In the genomic region with DNA sequence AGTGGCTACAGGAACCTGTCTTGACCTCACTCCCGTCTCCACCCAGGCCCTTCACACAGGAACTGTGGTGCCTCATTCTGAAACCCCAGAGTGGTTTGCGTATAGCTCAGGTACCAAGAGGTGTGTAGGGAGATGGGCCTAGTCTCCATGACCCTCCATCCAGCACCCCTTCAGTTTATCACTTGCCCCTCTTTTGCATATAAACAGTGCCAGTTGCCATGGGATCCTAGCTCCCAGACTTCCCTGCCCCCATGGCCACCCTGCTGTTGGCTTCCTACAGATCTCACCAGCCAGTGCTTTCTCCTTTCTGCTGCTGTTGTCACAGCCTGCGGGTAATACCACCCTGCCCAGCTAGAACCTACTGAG, we compare ENCODE assay signal across 8 mouse cellular contexts. TPM values are rescaled to one million over a fixed set of nuclear protein-coding genes. Genes with fewer than 3 reads are reported as not detected.
DNase-seq lines count a peak whose midpoint lies in the region; ATAC-seq and TF ChIP-seq lines count a peak whose summit lies in the region.

No protein-coding gene starts in this region.

- H3K9me3 ChIP-seq in embryonic facial prominence, embryonic 13.5 days, result no peaks in the 10 kb centered on the region
- H3K9me3 ChIP-seq in intestine, postnatal 0 days (ENCODE audit: control insufficient read depth), result no peaks in the 10 kb centered on the region
- H3K9me3 ChIP-seq in neural tube, embryonic 13.5 days, result no peaks in the 10 kb centered on the region

- WGBS in embryonic facial prominence, embryonic 13.5 days, result 70% methylated on average over 3 of the region's 3 CpGs
- WGBS in intestine, postnatal 0 days, result 72% methylated on average over 3 of the region's 3 CpGs
- 42% methylated on average over 3 of the region's 3 CpGs for WGBS in neural tube, embryonic 13.5 days

- no peaks in the 10 kb centered on the region for H3K27me3 ChIP-seq in embryonic facial prominence, embryonic 13.5 days
- no peaks in the 10 kb centered on the region for H3K27me3 ChIP-seq in intestine, postnatal 0 days (replicated peaks; ENCODE audit: control insufficient read depth, insufficient read depth, low read length)
- no peaks in the 10 kb centered on the region for H3K27me3 ChIP-seq in neural tube, embryonic 13.5 days

- peak overlapping the region; percentile 96 for H3K27ac ChIP-seq in layer of hippocampus, adult 2 months
- 0 out of 2 replicates have a peak overlapping the region, but pooled peaks have one; percentile 69 for H3K27ac ChIP-seq in embryonic facial prominence, embryonic 13.5 days
- no peak overlapping the region for H3K27ac ChIP-seq in intestine, postnatal 0 days (ENCODE audit: low read depth, low read length)
- H3K27ac ChIP-seq in neural tube, embryonic 13.5 days (replicated peaks), result peak overlapping the region; percentile 89

- H3K36me3 ChIP-seq in embryonic facial prominence, embryonic 13.5 days, result peaks cover 10% of the 10 kb centered on the region
- H3K36me3 ChIP-seq in intestine, postnatal 0 days (ENCODE audit: control insufficient read depth, insufficient read depth), result peaks cover 9% of the 10 kb centered on the region; the same call in 1 of the 2 replicates
- H3K36me3 ChIP-seq in neural tube, embryonic 13.5 days, result peaks cover 5% of the 10 kb centered on the region

- TF ChIP-seq CTCF in layer of hippocampus, adult 2 months (conservative IDR thresholded peaks at IDR 0.05), result no peak
- TF ChIP-seq CTCF in intestine, postnatal 0 days (IDR thresholded peaks at IDR 0.05; ENCODE audit: low read depth), result no peak

- H3K4me3 ChIP-seq in layer of hippocampus, adult 2 months, result peak overlapping the region; percentile 46
- no peak overlapping the region for H3K4me3 ChIP-seq in embryonic facial prominence, embryonic 13.5 days
- H3K4me3 ChIP-seq in intestine, postnatal 0 days (ENCODE audit: low read depth, low read length), result no peak overlapping the region
- no peak overlapping the region for H3K4me3 ChIP-seq in neural tube, embryonic 13.5 days

- H3K9ac ChIP-seq in embryonic facial prominence, embryonic 13.5 days, result peak overlapping the region; percentile 61; the same call in 1 of the 2 replicates
- H3K9ac ChIP-seq in intestine, postnatal 0 days (ENCODE audit: low read depth, low read length), result no peak overlapping the region
- peak overlapping the region; percentile 60 for H3K9ac ChIP-seq in neural tube, embryonic 13.5 days

- H3K4me1 ChIP-seq in embryonic facial prominence, embryonic 13.5 days, result peaks cover 61% of the 10 kb centered on the region
- peaks cover 24% of the 10 kb centered on the region; the same call in 1 of the 2 replicates for H3K4me1 ChIP-seq in intestine, postnatal 0 days (replicated peaks; ENCODE audit: control insufficient read depth, insufficient read depth, low read length)
- H3K4me1 ChIP-seq in neural tube, embryonic 13.5 days (replicated peaks), result peaks cover 77% of the 10 kb centered on the region

- DNase-seq in layer of hippocampus, adult 2 months (ENCODE audit: low spot score in 2 of 2), result peak in 1 of 2 experiments; percentile 52
- DNase-seq in layer of hippocampus, adult 9-11 months, result no peak
- DNase-seq in urinary bladder, postnatal 4 days (ENCODE audit: low spot score in 2 of 2), result no peak
- no peak for DNase-seq in adrenal gland, postnatal 25 days
- DNase-seq in kidney, adult 9 months, result no peak

- H3K4me2 ChIP-seq in embryonic facial prominence, embryonic 13.5 days, result peak overlapping the region; percentile 45; the same call in 1 of the 2 replicates
- peak overlapping the region; percentile 40; the same call in 1 of the 2 replicates for H3K4me2 ChIP-seq in intestine, postnatal 0 days (replicated peaks; ENCODE audit: low read depth)
- peak overlapping the region; percentile 40 for H3K4me2 ChIP-seq in neural tube, embryonic 13.5 days

- ATAC-seq in embryonic facial prominence, embryonic 13.5 days (ENCODE audit: insufficient number of reproducible peaks, insufficient read depth, low FRiP score, low TSS enrichment, low read depth), result no peak
- ATAC-seq in intestine, postnatal 0 days, result no peak
- ATAC-seq in neural tube, embryonic 13.5 days (ENCODE audit: low read depth), result 0 out of 2 replicates have a peak, but pooled peaks have one; percentile 2

RNA-seq across cellular contexts. Expression of a gene that starts 8.8 kb away (rescaled TPM):
- total RNA-seq in layer of hippocampus, adult 2 months (2021), result 100 to 1,000 TPM; 206 to 210 TPM
- polyA plus RNA-seq in embryonic facial prominence, embryonic 13.5 days (2015; fragmentation: Nextera tagmentation; extraction: Ambion mirVana), result 18.1 and 18.2 TPM in 2 replicates
- 15.8 and 16.2 TPM in 2 replicates for polyA plus RNA-seq in intestine, postnatal 0 days (2015; fragmentation: Nextera tagmentation; extraction: Ambion mirVana)
- polyA plus RNA-seq in neural tube, embryonic 13.5 days (2015; fragmentation: Nextera tagmentation; extraction: Ambion mirVana), result 15.9 and 19.4 TPM in 2 replicates
- 104 TPM in 2 replicates for total RNA-seq in adrenal gland, postnatal 25 days (2021)
